Mouse (Mus musculus) limb, embryonic 15.5 days (tissue): ENCODE results near the gene Tbc1d9b. TPM values are rescaled to one million over a fixed set of nuclear protein-coding genes. Genes with fewer than 3 reads are reported as not detected.
"Not testable (repeated sequence)": the region's sequence is repeated elsewhere in the genome, so short reads cannot be mapped to it uniquely, and the experiment has no call there.

Experiments used
- ATAC-seq: fragments of 200-750 bp; cut with Nextera tagmentation; 2 replicates; pipeline ENCODE4 v1.8.0; 2017; ENCODE audit warnings: low read depth, moderate TSS enrichment; ENCODE audit not compliant: insufficient number of reproducible peaks, low FRiP score, low TSS enrichment
- H3K27ac ChIP-seq: fragments of 300-500 bp; sonication (generic); 2 replicates; pipeline ENCODE4 v1.5.1; 2015; ENCODE audit warnings: moderate library complexity, mild to moderate bottlenecking, inconsistent platforms
- H3K27me3 ChIP-seq: fragments of 300-500 bp; sonication (generic); 2 replicates; pipeline ENCODE4 v1.6.1; 2015; ENCODE audit warnings: inconsistent platforms
- H3K36me3 ChIP-seq: fragments of 300-500 bp; sonication (generic); 2 replicates; pipeline ENCODE4 v1.6.1; 2015; ENCODE audit warnings: inconsistent platforms
- H3K4me1 ChIP-seq: fragments of 300-500 bp; sonication (generic); 2 replicates; pipeline ENCODE4 v1.6.1; 2015; ENCODE audit warnings: inconsistent platforms
- H3K4me2 ChIP-seq: fragments of 300-500 bp; sonication (generic); 2 replicates; pipeline ENCODE4 v1.6.1; 2015; ENCODE audit warnings: mild to moderate bottlenecking, inconsistent platforms
- H3K4me3 ChIP-seq: fragments of 300-500 bp; sonication (generic); 2 replicates; pipeline ENCODE4 v1.5.1; 2015; ENCODE audit warnings: mild to moderate bottlenecking, inconsistent platforms
- H3K9ac ChIP-seq: fragments of 300-500 bp; sonication (generic); 2 replicates; pipeline ENCODE4 v1.6.1; 2015; ENCODE audit warnings: inconsistent platforms
- H3K9me3 ChIP-seq: fragments of 300-500 bp; sonication (generic); 2 replicates; pipeline ENCODE4 v1.6.1; 2016; ENCODE audit warnings: inconsistent platforms
- WGBS: fragments of 180-500 bp; shearing (Covaris S2); methylation state at CpG from one replicate; pipeline ENCODE4 v1.1.7; 2015; 5-methylcytosine and 5-hydroxymethylcytosine counted together
- polyA plus RNA-seq: library from polyadenylated mRNA; unstranded; fragments of >200 nt; fragmentation: Nextera tagmentation; extraction: Ambion mirVana; gene quantifications from 2 replicates; pipeline ENCODE4 v1.2.1, GENCODE M21; 2015

Gene Tbc1d9b
- 45.9 and 46.0 TPM in 2 replicates for polyA plus RNA-seq

DNA sequence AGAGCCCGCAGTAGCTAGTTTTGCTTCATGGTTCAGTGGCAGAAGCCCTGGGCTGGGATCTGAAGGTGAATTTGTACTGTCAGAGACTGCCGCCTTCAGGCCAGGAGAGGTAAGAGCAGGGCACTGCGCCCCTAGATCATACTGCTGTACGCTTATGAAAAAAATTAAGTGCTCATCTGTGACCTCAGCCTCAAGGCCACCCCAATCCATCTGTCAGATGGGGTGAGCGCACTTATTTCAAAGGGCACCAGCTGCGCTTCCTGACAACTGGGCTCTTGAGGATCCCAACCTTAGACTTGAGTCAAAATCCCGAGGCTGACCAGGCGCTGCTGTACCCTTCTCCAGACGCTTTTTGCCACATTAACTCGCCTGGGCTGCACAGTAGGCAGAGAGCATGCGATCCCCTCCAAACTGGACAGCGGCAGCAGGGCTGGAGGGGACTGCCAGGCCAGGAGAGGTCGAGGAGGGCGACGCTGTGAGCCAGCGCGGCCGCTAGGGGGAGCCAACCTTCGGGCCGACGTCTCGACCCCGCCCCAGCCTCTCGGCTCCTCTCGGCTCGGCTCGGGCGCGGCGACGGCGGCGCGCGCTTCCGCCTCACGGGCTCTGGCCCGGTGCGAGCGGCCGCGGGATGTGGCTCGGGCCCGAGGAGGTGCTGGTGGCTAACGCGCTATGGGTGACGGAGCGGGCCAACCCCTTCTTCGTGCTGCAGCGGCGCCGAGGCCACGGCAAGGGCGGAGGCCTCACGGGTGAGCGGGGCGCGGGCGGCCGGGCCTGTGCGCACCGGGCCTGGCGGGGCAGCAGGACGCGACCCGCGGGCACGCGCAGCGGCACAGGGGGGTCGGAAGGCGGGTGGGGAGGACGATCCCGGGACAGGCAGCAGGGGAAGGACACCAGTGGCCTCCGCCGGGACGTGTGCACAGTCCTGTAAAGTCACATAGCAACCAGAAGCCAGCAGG is at the start of gene Tbc1d9b:
Gene Tbc1d9b, plus strand, starts transcription at position 586 of the 956 bp plus-strand sequence.
- peak within 1 kb of the TSS; percentile 86 for H3K27ac ChIP-seq
- peak within 1 kb of the TSS; percentile 87 for H3K4me2 ChIP-seq
- H3K9me3 ChIP-seq: no peaks in the 10 kb centered on the region
- peak within 1 kb of the TSS; percentile 97 for H3K9ac ChIP-seq
- no peaks in the 10 kb centered on the region for H3K27me3 ChIP-seq
- H3K4me1 ChIP-seq: peaks cover 19% of the 10 kb centered on the region
- H3K4me3 ChIP-seq: peak within 1 kb of the TSS; percentile 84
- ATAC-seq: peak; percentile 89
- H3K36me3 ChIP-seq: peaks cover 14% of the 10 kb centered on the region
- under 1% methylated on average over 77 of the region's 77 CpGs for WGBS

DNA sequence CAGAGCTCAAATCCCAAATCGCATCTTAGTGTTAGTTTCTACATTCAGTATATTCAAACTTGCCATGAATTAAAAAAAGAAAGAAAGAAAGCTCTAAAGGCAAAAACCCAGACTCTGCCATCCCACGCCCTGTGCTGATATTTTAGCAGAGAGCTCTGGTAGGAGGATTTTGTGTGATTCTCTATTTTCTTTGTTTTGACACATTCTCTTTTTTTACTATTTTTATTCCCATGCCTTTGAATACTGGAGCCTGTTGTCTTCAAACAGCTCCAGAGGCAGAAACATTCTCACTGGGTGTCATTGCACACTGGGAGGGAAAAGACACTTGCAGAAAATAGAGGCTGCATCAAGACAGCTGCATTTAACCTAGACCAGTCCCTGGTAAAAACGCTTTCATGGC is 45.0 kb upstream of the Tbc1d9b start:
- Histone ChIP-seq H3K4me2 (no peak overlapping the region), H3K4me1 (0 out of 2 replicates have a peak, but pooled peaks cover 2% of the 10 kb centered on the region), H3K36me3 (peaks cover 37% of the 10 kb centered on the region), H3K27me3 (no peaks in the 10 kb centered on the region), H3K9ac (no peak overlapping the region), H3K4me3 (no peak overlapping the region), H3K27ac (no peak overlapping the region), H3K9me3 (no peaks in the 10 kb centered on the region)
- WGBS: 79% methylated on average over 3 of the region's 3 CpGs
- ATAC-seq: no peak

DNA sequence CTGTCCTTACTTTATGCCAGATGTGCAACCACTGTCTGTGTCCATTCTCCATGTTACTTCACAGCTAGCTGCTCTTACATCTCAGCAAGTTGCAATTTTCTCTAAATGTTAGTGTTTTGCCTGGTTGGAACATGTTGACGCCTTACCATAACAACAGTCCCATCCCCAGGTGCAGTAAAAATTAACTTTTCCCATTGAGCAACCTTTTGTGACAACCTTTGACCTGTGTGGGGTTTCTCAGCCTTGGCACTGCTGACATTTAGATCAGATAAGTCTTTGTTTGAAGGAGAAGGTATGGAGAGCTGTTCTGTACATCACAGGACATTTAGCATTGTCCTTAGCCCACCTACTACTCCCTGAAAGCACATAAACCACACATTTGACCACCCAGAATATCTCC is 41.4 kb upstream of the Tbc1d9b start:
- no peak overlapping the region for H3K9ac ChIP-seq
- H3K4me3 ChIP-seq: no peak overlapping the region
- H3K4me2 ChIP-seq: no peak overlapping the region
- H3K27ac ChIP-seq: no peak overlapping the region
- H3K27me3 ChIP-seq: no peaks in the 10 kb centered on the region
- no peaks in the 10 kb centered on the region for H3K9me3 ChIP-seq
- H3K36me3 ChIP-seq: peaks cover 51% of the 10 kb centered on the region
- WGBS: 82% methylated on average over 1 of the region's 1 CpGs
- ATAC-seq: no peak
- H3K4me1 ChIP-seq: 0 out of 2 replicates have a peak, but pooled peaks cover 5% of the 10 kb centered on the region

DNA sequence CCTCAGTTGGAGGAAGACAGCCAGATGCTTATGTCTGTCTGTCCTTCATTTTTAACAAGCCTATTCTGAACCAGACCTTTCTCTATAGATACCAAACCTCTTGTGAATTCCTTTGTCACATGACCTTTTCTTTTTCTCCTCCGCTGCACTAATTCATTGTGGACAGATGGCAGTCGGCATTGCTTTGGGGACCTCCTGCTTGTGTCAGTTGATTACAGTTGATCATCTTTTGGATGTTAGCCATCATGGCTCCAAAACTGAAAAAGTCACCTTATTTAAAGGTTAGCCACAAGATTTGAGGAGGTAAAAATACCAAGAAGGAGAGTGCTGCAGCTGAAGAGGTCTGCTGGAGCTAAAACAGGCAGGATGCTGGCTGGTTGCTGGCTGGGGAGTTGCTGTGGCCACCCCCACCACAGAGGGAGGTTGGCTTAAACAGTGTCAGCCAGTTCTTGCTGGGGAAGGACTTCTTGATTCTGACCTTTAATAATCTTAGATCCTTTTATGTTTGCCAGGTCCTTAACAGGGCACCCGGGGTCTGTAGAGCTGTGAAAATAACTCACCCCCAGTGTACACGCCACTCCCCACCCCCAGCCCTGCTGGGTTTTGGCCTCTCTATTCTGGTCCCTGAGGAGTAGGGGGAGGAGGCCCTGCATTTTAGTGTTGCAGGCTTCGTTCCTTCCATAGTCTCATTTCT is 40.1 kb upstream of the Tbc1d9b start:
- no peak overlapping the region for H3K27ac ChIP-seq
- H3K4me1 ChIP-seq: 0 out of 2 replicates have a peak, but pooled peaks cover 5% of the 10 kb centered on the region
- peaks cover 54% of the 10 kb centered on the region for H3K36me3 ChIP-seq
- no peaks in the 10 kb centered on the region for H3K27me3 ChIP-seq
- H3K9ac ChIP-seq: no peak overlapping the region
- no peak overlapping the region for H3K4me3 ChIP-seq
- no peaks in the 10 kb centered on the region for H3K9me3 ChIP-seq
- no peak for ATAC-seq
- no peak overlapping the region for H3K4me2 ChIP-seq
- WGBS: 73% methylated on average over 5 of the region's 5 CpGs

DNA sequence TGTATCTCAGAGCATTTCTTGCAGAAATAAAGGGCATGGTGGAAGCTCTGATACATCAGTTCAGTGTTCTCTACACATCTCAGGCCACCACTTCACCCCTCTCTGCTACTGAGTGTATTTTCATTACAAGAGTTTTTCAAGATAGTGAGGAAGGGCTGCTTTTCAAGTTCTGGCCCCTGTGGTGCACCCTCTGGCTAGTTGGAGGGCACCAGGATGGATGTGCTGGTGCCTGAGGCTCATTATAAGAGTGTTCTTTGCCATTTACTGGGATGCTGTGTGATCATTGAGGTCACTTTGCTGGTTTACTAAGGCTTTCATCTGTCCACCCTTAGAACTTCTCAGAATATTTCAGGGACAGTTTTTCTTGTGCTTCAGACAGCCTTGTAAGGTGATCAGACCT is 39.5 kb upstream of the Tbc1d9b start:
- Histone ChIP-seq H3K4me1 (0 out of 2 replicates have a peak, but pooled peaks cover 5% of the 10 kb centered on the region), H3K9ac (no peak overlapping the region), H3K9me3 (no peaks in the 10 kb centered on the region), H3K27ac (no peak overlapping the region), H3K27me3 (no peaks in the 10 kb centered on the region), H3K4me3 (no peak overlapping the region), H3K36me3 (peaks cover 49% of the 10 kb centered on the region), H3K4me2 (no peak overlapping the region)
- ATAC-seq: no peak

DNA sequence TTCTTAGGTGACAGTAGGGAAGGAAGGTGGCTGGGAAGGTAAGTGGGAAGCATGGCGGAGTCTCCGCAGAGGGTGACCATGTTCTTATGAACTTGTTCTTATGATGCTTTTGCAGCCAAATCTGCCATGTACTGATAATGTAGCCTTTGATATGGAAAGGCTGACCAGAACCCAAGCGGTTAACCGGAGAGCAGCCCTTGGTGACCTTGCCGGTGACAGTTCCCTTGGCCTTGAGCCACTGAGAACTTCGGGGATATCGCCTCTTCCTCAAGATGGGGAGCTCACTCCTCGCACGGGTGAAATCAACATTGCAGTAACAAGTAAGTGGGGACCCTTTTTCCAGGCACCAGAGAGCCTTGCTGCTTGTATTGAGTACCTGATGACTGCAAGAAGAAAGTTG is 35.5 kb upstream of the Tbc1d9b start:
- ATAC-seq: no peak
- no peaks in the 10 kb centered on the region for H3K27me3 ChIP-seq
- H3K9me3 ChIP-seq: no peaks in the 10 kb centered on the region
- H3K27ac ChIP-seq: no peak overlapping the region
- peaks cover 51% of the 10 kb centered on the region for H3K36me3 ChIP-seq
- 91% methylated on average over 9 of the region's 9 CpGs for WGBS
- H3K4me1 ChIP-seq: 0 out of 2 replicates have a peak, but pooled peaks cover 5% of the 10 kb centered on the region
- no peak overlapping the region for H3K4me2 ChIP-seq
- no peak overlapping the region for H3K9ac ChIP-seq
- no peak overlapping the region for H3K4me3 ChIP-seq

DNA sequence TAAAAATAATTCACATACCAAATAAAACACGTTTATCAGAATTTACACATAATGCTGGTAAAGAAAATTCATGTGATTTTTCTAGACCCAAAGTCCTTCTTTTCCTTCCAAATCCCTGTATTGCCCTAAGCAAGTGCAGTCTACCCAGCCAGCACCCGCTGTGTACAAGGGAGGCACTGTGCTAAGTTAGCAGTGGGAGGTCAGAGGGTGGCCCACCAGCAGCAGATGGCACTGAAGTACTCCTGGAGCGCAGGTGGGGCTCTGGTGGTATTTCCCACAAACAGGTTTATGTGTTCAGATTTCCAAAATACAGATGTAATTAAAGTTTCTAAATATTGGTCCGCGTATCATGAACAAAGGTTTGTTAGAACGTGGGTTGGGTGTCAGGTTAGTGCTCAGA is 34.1 kb upstream of the Tbc1d9b start:
- Histone ChIP-seq H3K9me3 (no peaks in the 10 kb centered on the region), H3K4me3 (no peak overlapping the region), H3K4me2 (no peak overlapping the region), H3K9ac (no peak overlapping the region), H3K36me3 (peaks cover 39% of the 10 kb centered on the region), H3K4me1 (no peaks in the 10 kb centered on the region), H3K27ac (no peak overlapping the region), H3K27me3 (no peaks in the 10 kb centered on the region)
- no peak for ATAC-seq
- WGBS: 92% methylated on average over 6 of the region's 6 CpGs

DNA sequence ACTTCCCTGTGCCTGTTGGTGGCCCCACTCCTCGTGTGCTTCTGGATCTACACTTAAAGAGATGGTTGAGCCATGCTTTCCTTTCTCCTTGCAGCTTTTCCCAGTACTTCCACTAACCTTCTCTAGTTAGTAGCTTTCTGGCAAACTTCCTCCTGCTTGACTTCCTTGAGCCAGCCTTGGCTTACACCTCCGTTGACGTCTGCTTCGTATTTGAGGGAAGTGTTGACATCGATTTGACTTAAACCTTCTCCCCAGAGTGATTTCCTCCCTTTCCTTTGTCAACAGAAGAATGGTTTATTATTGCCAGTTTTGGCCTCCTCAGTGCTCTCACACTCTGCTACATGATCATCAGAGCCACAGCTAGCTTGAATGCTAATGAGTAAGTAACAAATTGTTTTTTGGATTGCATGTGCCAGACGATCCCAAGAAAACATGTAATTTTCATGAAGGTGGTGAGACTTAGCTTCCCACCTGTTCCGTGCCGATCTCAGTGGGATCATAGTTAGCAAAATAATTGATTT is 32.2 kb upstream of the Tbc1d9b start:
- Histone ChIP-seq H3K4me3 (no peak overlapping the region), H3K27ac (no peak overlapping the region), H3K9ac (no peak overlapping the region), H3K4me2 (no peak overlapping the region), H3K36me3 (peaks cover 38% of the 10 kb centered on the region), H3K27me3 (no peaks in the 10 kb centered on the region), H3K4me1 (no peaks in the 10 kb centered on the region), H3K9me3 (no peaks in the 10 kb centered on the region)
- ATAC-seq: no peak
- WGBS: 73% methylated on average over 8 of the region's 8 CpGs

DNA sequence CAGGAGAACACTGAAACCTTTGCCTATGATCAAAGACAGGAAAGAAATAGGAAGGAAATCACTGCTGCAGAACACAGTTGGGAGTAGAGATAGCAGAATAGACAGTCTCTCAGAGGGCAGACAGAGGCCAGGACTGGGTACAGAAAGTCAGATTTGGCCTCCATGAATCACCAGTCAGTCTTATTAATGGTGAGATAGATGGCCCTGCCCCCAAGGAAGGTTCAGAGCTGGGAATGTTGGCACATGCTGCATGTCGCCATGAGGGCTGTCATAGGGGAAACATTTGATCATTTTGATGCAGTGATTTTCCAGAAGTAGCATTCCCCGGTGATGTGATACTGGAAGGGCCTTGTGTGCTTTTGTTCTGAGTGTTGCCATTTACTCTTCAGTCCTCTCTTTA is 31.5 kb upstream of the Tbc1d9b start:
- peaks cover 40% of the 10 kb centered on the region for H3K36me3 ChIP-seq
- H3K9ac ChIP-seq: no peak overlapping the region
- H3K27me3 ChIP-seq: no peaks in the 10 kb centered on the region
- H3K4me2 ChIP-seq: no peak overlapping the region
- H3K4me3 ChIP-seq: no peak overlapping the region
- no peaks in the 10 kb centered on the region for H3K9me3 ChIP-seq
- no peak overlapping the region for H3K27ac ChIP-seq
- WGBS: 75% methylated on average over 2 of the region's 2 CpGs
- ATAC-seq: no peak
- no peaks in the 10 kb centered on the region for H3K4me1 ChIP-seq

DNA sequence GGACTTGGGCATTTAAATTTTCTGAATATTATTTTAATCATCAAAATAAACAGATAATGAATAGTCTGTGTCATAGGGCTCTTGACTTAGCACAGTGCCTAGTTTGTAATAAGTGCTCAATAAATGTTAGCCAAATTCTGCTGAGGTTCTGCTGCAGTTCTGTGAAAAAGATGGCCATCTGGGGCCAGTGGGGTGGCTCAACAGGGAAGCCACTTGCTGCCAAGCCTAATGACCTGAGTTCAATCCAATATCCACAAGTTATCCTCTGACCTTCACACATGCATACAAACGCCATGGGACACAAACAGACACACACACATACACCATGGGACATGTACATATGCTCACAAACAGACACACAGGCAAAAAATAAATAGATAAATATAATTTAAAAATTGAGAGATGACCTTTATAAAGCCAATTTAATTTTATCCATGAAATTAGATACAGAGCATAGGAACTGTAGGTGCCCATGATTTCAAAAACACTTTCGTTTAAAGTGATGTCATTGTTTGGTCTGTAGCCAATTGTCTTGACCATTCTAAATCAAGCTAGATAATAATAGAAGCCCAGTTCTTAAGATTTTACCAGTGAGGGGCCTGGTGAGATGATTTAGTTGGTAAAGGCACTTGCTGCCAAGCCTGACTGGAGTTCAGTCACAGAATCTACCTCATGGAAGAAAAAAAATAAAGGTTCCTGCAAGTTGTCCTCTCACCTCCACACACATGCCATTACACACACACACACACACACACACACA is 30.5 kb upstream of the Tbc1d9b start:
- no peak overlapping the region for H3K4me3 ChIP-seq
- no peaks in the 10 kb centered on the region for H3K9me3 ChIP-seq
- H3K27ac ChIP-seq: no peak overlapping the region
- H3K4me2 ChIP-seq: no peak overlapping the region
- no peak for ATAC-seq
- no peak overlapping the region for H3K9ac ChIP-seq
- WGBS: 86% methylated on average over 2 of the region's 2 CpGs
- no peaks in the 10 kb centered on the region for H3K27me3 ChIP-seq
- no peaks in the 10 kb centered on the region for H3K4me1 ChIP-seq
- peaks cover 38% of the 10 kb centered on the region for H3K36me3 ChIP-seq

DNA sequence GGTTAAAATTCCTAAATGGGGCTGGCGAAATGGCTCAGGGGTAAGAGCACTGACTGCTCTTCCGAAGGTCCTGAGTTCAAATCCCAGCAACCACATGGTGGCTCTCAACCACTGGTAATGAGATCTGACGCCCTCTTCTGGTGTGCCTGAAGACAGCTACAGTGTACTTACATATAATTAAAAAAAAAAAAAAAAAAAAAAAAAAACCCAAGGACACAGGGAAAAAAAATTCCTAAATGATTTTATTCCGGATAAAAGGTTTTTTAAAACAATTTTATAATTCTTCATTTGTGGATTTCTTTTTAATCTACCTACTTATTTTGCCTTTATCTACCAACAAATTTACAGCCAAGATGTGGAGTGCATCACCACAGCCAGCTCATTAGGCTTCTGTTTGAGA is 29.2 kb upstream of the Tbc1d9b start:
- H3K27ac ChIP-seq, ATAC-seq, H3K9me3 ChIP-seq, H3K9ac ChIP-seq, H3K4me3 ChIP-seq, H3K4me1 ChIP-seq, H3K4me2 ChIP-seq, H3K27me3 ChIP-seq: not testable (repeated sequence)
- H3K36me3 ChIP-seq: peaks cover 34% of the 10 kb centered on the region
- WGBS: 85% methylated on average over 4 of the region's 4 CpGs
